Mouse (Mus musculus): ENCODE measurements around the gene Syap1.

- TF ChIP-seq CTCF (IDR thresholded peaks at IDR 0.05; ENCODE audit: low read depth, low read length) (no peak), POLR2A (IDR thresholded peaks at IDR 0.05; ENCODE audit: borderline replicate concordance, low read depth, low read length) (no peak)
These were observed 14.5 kb downstream of the Syap1 start for GRCm38 (mm10) chrX:162873761-162874160.
